Mouse (Mus musculus) small intestine, adult 2 months (tissue): ENCODE data around the gene Rbm20.

Source experiments
- CTCF ChIP-seq: fragments of 200-500 bp; IDR thresholded peaks from 2 replicates; pipeline ENCODE4 v1.5.1; 2012; ENCODE audit warnings: low read depth, mild to moderate bottlenecking, control low read depth, inconsistent platforms, low read length, moderate library complexity, mixed read lengths; ENCODE audit not compliant: insufficient replicate concordance, insufficient read length; ENCODE audit errors: extremely low read depth
- POLR2A ChIP-seq: fragments of 200-500 bp; IDR thresholded peaks from 2 replicates; pipeline ENCODE4 v1.6.1; 2012; ENCODE audit warnings: low read depth, mild to moderate bottlenecking, control low read depth, inconsistent platforms, low read length, moderate library complexity

DNA sequence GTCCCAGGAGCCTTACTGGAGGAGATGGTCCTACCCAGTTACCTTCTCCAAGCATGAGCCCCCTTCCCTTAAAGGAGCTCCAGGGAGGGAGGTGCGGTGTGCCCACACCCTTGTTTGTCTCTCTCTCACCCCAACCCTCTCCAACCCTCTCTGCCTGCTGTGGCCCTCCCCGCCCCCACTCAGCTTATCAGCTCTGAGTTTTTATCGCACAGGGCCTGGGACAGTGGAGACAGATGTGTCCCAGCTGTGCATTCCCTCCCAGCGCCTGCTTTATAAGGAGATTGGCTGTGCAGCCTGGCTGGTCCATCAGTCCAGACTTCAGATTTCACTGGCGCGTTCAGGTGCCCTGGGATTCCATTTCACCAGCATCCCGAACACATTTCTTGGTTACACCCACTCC is 132.9 kb downstream of the Rbm20 start:
- TF ChIP-seq CTCF (no peak), POLR2A (no peak)
